Mouse (Mus musculus): ENCODE results near the gene Lrrc72.
"Not testable (repeated sequence)": the region's sequence is repeated elsewhere in the genome, so short reads cannot be mapped to it uniquely, and the experiment has no call there.

The Lrrc72 gene

GRCm38 (mm10) chr12:36253298-36253697, at the start of gene Lrrc72:
TSS of gene Lrrc72 (minus strand) at chr12:36253398.
- DNase-seq (ENCODE audit: low spot score): no peak

GRCm38 (mm10) chr12:36302326-36302725, 49.1 kb upstream of the Lrrc72 start:
- no peak for DNase-seq (ENCODE audit: low spot score)

- no peak for DNase-seq (ENCODE audit: low spot score)
These were observed 38.1 kb upstream of the Lrrc72 start for GRCm38 (mm10) chr12:36291346-36291745.

- DNase-seq (ENCODE audit: low spot score): no peak
These were observed 37.3 kb upstream of the Lrrc72 start for GRCm38 (mm10) chr12:36290465-36290864.

GRCm38 (mm10) chr12:36289634-36290033, 36.4 kb upstream of the Lrrc72 start:
- no peak for DNase-seq (ENCODE audit: low spot score)

- no peak for DNase-seq (ENCODE audit: low spot score)
These were observed 21.6 kb upstream of the Lrrc72 start for GRCm38 (mm10) chr12:36274823-36275222.

- DNase-seq (ENCODE audit: low spot score): no peak
These were observed 14.6 kb upstream of the Lrrc72 start for GRCm38 (mm10) chr12:36267670-36268246.

GRCm38 (mm10) chr12:36262116-36262721, 9.0 kb upstream of the Lrrc72 start:
- no peak for DNase-seq (ENCODE audit: low spot score)

- DNase-seq (ENCODE audit: low spot score): no peak
These were observed 2.2 kb upstream of the Lrrc72 start for GRCm38 (mm10) chr12:36255413-36255812.

GRCm38 (mm10) chr12:36241171-36241570, 12.0 kb downstream of the Lrrc72 start:
- no peak for DNase-seq (ENCODE audit: low spot score)

- DNase-seq (ENCODE audit: low spot score): no peak
These were observed 21.8 kb downstream of the Lrrc72 start for GRCm38 (mm10) chr12:36231386-36231785.

- DNase-seq (ENCODE audit: low spot score): no peak
These were observed 28.8 kb downstream of the Lrrc72 start for GRCm38 (mm10) chr12:36224392-36224791.

GRCm38 (mm10) chr12:36216905-36217304, 36.3 kb downstream of the Lrrc72 start:
- no peak for DNase-seq (ENCODE audit: low spot score)

GRCm38 (mm10) chr12:36216230-36216629, 37.0 kb downstream of the Lrrc72 start:
- DNase-seq (ENCODE audit: low spot score): no peak

GRCm38 (mm10) chr12:36215149-36215480, 38.1 kb downstream of the Lrrc72 start:
- DNase-seq (ENCODE audit: low spot score): peak; percentile 14

GRCm38 (mm10) chr12:36214389-36215148, 38.6 kb downstream of the Lrrc72 start:
- DNase-seq (ENCODE audit: low spot score): no peak

- no peak for DNase-seq (ENCODE audit: low spot score)
These were observed 43.1 kb downstream of the Lrrc72 start for GRCm38 (mm10) chr12:36210096-36210495.

- no peak for DNase-seq (ENCODE audit: low spot score)
These were observed 44.7 kb downstream of the Lrrc72 start for GRCm38 (mm10) chr12:36208456-36208855.

- no peak for DNase-seq (ENCODE audit: low spot score)
These were observed 45.4 kb downstream of the Lrrc72 start for GRCm38 (mm10) chr12:36207800-36208148.

GRCm38 (mm10) chr12:36207072-36207799, 46.0 kb downstream of the Lrrc72 start:
- peak; percentile 23 for DNase-seq (ENCODE audit: low spot score)

- DNase-seq (ENCODE audit: low spot score): not testable (repeated sequence)
These were observed 47.5 kb downstream of the Lrrc72 start for GRCm38 (mm10) chr12:36205579-36206119.

- no peak for DNase-seq (ENCODE audit: low spot score)
These were observed 58.2 kb downstream of the Lrrc72 start for GRCm38 (mm10) chr12:36194976-36195375.

- DNase-seq (ENCODE audit: low spot score): no peak
These were observed 62.9 kb downstream of the Lrrc72 start for GRCm38 (mm10) chr12:36190343-36190742.
